Mouse (Mus musculus) erythroblast, embryonic 14.5 days (primary cell): Measurements from ENCODE around the gene Rdh13.

Experiments
- GATA1 ChIP-seq: IDR thresholded peaks from 2 replicates; pipeline ENCODE4 v1.6.1; 2012; ENCODE audit warnings: low read length, inconsistent platforms, mixed read lengths
- TAL1 ChIP-seq: IDR thresholded peaks from 3 replicates; pipeline ENCODE4 v1.6.1; 2012; ENCODE audit warnings: low read length, inconsistent platforms, mixed read lengths

DNA sequence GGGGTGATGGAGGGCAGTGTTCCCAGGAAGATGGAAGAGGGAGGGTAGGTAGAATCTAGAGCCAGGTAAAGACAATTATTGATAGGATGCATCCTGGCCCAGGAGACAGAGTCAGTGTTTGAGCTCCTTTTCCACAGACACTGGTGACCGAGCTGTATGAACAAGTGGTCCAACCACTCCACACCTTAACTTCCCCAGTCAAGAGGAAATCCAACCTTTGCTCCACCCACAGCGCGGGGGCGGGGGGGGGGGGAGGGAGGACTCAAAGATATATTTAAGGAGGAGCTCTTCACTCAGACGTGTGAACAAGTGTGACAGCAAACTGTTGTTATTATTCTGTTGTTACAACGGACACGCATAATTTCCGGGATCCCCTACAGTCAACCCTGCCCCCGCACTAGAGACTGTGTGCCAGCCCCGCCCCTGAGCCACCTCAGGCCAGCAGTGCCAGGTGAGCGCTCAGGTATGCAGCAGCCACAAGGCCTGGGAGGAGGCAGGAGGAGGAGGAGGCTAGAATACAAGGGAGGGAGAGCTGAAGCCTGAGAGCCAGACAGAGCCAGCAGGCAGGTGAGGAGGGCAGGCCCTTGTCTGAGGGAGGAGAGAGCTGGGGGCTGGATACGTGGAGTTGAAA lies 18.9 kb upstream of the Rdh13 start:
- no peak for TF ChIP-seq GATA1
- no peak for TF ChIP-seq TAL1
